Comparison of ENCODE assay signal across 9 mouse cellular contexts in the genomic region with DNA sequence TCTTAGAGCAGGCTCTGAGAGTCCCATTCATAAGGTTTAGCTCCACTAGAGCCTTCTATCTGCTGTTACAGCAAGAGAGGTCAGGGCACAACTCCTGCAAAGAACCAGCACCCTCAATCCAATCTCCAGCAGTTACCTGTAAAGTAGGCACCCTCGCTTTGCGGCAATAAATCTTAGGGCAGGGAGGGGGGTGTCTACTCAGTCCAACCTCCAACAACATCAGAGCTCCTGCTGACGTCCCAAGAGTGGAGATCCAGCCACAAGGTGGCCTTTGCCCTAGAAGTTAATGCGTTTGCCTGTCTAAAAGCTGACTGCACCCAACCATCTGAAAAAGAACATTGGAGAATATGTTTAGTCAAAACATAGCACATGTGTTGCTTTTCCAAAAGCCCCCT. TPM values are rescaled to one million over a fixed set of nuclear protein-coding genes. Genes with fewer than 3 reads are reported as not detected.
DNase-seq lines count a peak whose midpoint lies in the region; ATAC-seq and TF ChIP-seq lines count a peak whose summit lies in the region.
"Had no signal": no experiment of that assay in that cellular context is flagged by ENCODE, and none has a peak within 500 bp of the region (broad histone marks: within the 10 kb centered on the region; RNA-seq: fewer than 3 reads in every experiment).

No protein-coding gene starts in this region.

- no peak for DNase-seq in layer of hippocampus, adult 2 months (ENCODE audit: low spot score in 2 of 2)
- DNase-seq in layer of hippocampus, adult 18-20 months (ENCODE audit: low spot score in 2 of 2) = no peak
- DNase-seq in forebrain, postnatal 0 days = no peak
- no peak for DNase-seq in midbrain, embryonic 14.5 days
- no peak for DNase-seq in gastrocnemius, postnatal 36 days
- DNase-seq in cerebellum, adult 11 months = no peak
- no peak for DNase-seq in left cerebral cortex, postnatal 10 days (ENCODE audit: extremely low spot score in 1 of 2, low spot score in 2 of 2)

- H3K27ac ChIP-seq in layer of hippocampus, adult 2 months = peak overlapping the region; percentile 99
- peak overlapping the region; percentile 84 for H3K27ac ChIP-seq in forebrain, postnatal 0 days (ENCODE audit: low read depth, low read length)
- H3K27ac ChIP-seq in midbrain, embryonic 14.5 days (replicated peaks; ENCODE audit: low read depth, low read length) = peak overlapping the region; percentile 90
- H3K27ac ChIP-seq: limb, embryonic 12.5 days had no signal

- TF ChIP-seq CTCF in layer of hippocampus, adult 2 months (conservative IDR thresholded peaks at IDR 0.05) = peak; percentile 34
- TF ChIP-seq CTCF in forebrain, postnatal 0 days (IDR thresholded peaks at IDR 0.05; ENCODE audit: low read depth) = peak; percentile 13; the same call in 1 of the 2 replicates

- H3K27me3 ChIP-seq in forebrain, postnatal 0 days (ENCODE audit: insufficient read depth, low read length) = no peaks in the 10 kb centered on the region
- no peaks in the 10 kb centered on the region for H3K27me3 ChIP-seq in midbrain, embryonic 14.5 days (ENCODE audit: control insufficient read depth, insufficient read depth, low read length)

- peak overlapping the region; percentile 87 for H3K4me3 ChIP-seq in layer of hippocampus, adult 2 months
- H3K4me3 ChIP-seq in forebrain, postnatal 0 days (ENCODE audit: low read depth, low read length) = peak overlapping the region; percentile 64
- H3K4me3 ChIP-seq in midbrain, embryonic 14.5 days (replicated peaks; ENCODE audit: low read depth, low read length) = peak overlapping the region; percentile 75

- H3K36me3 ChIP-seq in forebrain, postnatal 0 days (ENCODE audit: insufficient read depth) = no peaks in the 10 kb centered on the region
- H3K36me3 ChIP-seq in midbrain, embryonic 14.5 days (ENCODE audit: control insufficient read depth, insufficient read depth, low read length) = no peaks in the 10 kb centered on the region
- H3K36me3 ChIP-seq: limb, embryonic 12.5 days had no signal

- peak; percentile 3 for ATAC-seq in activated CD4-positive, CD25-positive, alpha-beta regulatory T cell, adult 4 months
- no peak for ATAC-seq in forebrain, postnatal 0 days
- no peak for ATAC-seq in midbrain, embryonic 14.5 days (ENCODE audit: low FRiP score, low TSS enrichment)

- no peaks in the 10 kb centered on the region for H3K9me3 ChIP-seq in forebrain, postnatal 0 days (ENCODE audit: low read length)
- H3K9me3 ChIP-seq in midbrain, embryonic 14.5 days (ENCODE audit: control insufficient read depth, low read length) = no peaks in the 10 kb centered on the region
- H3K9me3 ChIP-seq: limb, embryonic 12.5 days had no signal

- WGBS in forebrain, postnatal 0 days = 59% methylated on average over 4 of the region's 4 CpGs
- 51% methylated on average over 4 of the region's 4 CpGs for WGBS in midbrain, embryonic 14.5 days

- peak overlapping the region; percentile 78 for H3K9ac ChIP-seq in forebrain, postnatal 0 days
- peak overlapping the region; percentile 75 for H3K9ac ChIP-seq in midbrain, embryonic 14.5 days (replicated peaks; ENCODE audit: low read length)
- H3K9ac ChIP-seq: limb, embryonic 12.5 days had no signal

- peak overlapping the region; percentile 87 for H3K4me2 ChIP-seq in forebrain, postnatal 0 days (ENCODE audit: low read depth)
- H3K4me2 ChIP-seq in midbrain, embryonic 14.5 days (ENCODE audit: low read length) = peak overlapping the region; percentile 82

- intact Hi-C loops in gastrocnemius, postnatal 36 days (cut with DNase I) = no loop called here
- intact Hi-C loops in left cerebral cortex, postnatal 10 days (cut with DNase I) = no loop called here

- H3K4me1 ChIP-seq in forebrain, postnatal 0 days (ENCODE audit: insufficient read depth) = peaks cover 16% of the 10 kb centered on the region; the same call in 1 of the 2 replicates
- peaks cover 25% of the 10 kb centered on the region for H3K4me1 ChIP-seq in midbrain, embryonic 14.5 days (ENCODE audit: control insufficient read depth, insufficient read depth, low read length)

RNA-seq across cellular contexts. Expression of a gene that starts 58.2 kb away (rescaled TPM):
- 10 to 100 TPM; 72.0 to 77.6 TPM for total RNA-seq in layer of hippocampus, adult 2 months (2021)
- total RNA-seq in layer of hippocampus, adult 18-20 months (2021) = 10 to 100 TPM; 73.1 to 82.3 TPM
- 100 to 1,000 TPM; 210 to 273 TPM for polyA plus RNA-seq in activated CD4-positive, CD25-positive, alpha-beta regulatory T cell, adult 4 months (2017; shearing (Covaris generic))
- 51.5 and 53.2 TPM in 2 replicates for total RNA-seq in forebrain, postnatal 0 days (2014; rRNA removed)
- 13.8 and 21.3 TPM in 2 replicates for polyA plus RNA-seq in forebrain, postnatal 0 days (2015; fragmentation: Nextera tagmentation; extraction: Ambion mirVana)
- 31.2 and 33.4 TPM in 2 replicates for polyA plus RNA-seq in midbrain, embryonic 14.5 days (2014; fragmentation: Nextera tagmentation; extraction: Ambion mirVana)
- total RNA-seq in gastrocnemius, postnatal 36 days (2021) = 1 to 10 TPM; 2.5 to 5.4 TPM
- 10 to 100 TPM; 69.2 to 71.9 TPM for total RNA-seq in left cerebral cortex, postnatal 10 days (2021)
